Mouse (Mus musculus) C2C12 (cell line): ENCODE results near the gene Ccdc87.

ENCODE experiments used
- CTCF ChIP-seq: IDR thresholded peaks from one replicate; pipeline ENCODE4 v1.5.1; 2011; ENCODE audit not compliant: control insufficient read depth, insufficient read depth, insufficient read length
- MYOD1 ChIP-seq: IDR thresholded peaks from one replicate; pipeline ENCODE4 v1.6.1; 2011; ENCODE audit warnings: low read depth; ENCODE audit not compliant: control insufficient read depth, insufficient read length
- USF1 ChIP-seq: IDR thresholded peaks from one replicate; pipeline ENCODE4 v1.6.1; 2011; ENCODE audit warnings: low read depth, mild to moderate bottlenecking, control low read depth, moderate library complexity

GRCm38 (mm10) chr19:4876241-4876640 lies 37.1 kb downstream of the Ccdc87 start:
- TF ChIP-seq USF1 (no peak), CTCF (no peak), MYOD1 (peak; percentile 78)
